Mouse (Mus musculus): Measurements from ENCODE around the gene Dcaf5.
"Not testable (repeated sequence)": the region's sequence is repeated elsewhere in the genome, so short reads cannot be mapped to it uniquely, and the experiment has no call there.

Gene Dcaf5

GRCm38 (mm10) chr12:80436336-80436976, at the start of gene Dcaf5:
Dcaf5 (minus strand) TSS chr12:80436601.
- in situ Hi-C loops (cut with MboI, MseI), result no loop called here

GRCm38 (mm10) chr12:80483397-80483796, 47.0 kb upstream of the Dcaf5 start:
- in situ Hi-C loops (cut with MboI, MseI), result no loop called here

- in situ Hi-C loops (cut with MboI, MseI), result no loop called here
Observed at GRCm38 (mm10) chr12:80479986-80480385, 43.6 kb upstream of the Dcaf5 start.

GRCm38 (mm10) chr12:80473731-80474130, 37.3 kb upstream of the Dcaf5 start:
- in situ Hi-C loops (cut with MboI, MseI), result no loop called here

- in situ Hi-C loops (cut with MboI, MseI), result no loop called here
Observed at GRCm38 (mm10) chr12:80471926-80472325, 35.5 kb upstream of the Dcaf5 start.

- in situ Hi-C loops (cut with MboI, MseI), result no loop called here
Observed at GRCm38 (mm10) chr12:80470206-80470605, 33.8 kb upstream of the Dcaf5 start.

- in situ Hi-C loops (cut with MboI, MseI), result no loop called here
Observed at GRCm38 (mm10) chr12:80463666-80464269, 27.4 kb upstream of the Dcaf5 start.

GRCm38 (mm10) chr12:80462942-80463651, 26.7 kb upstream of the Dcaf5 start, which contains the start of gene Exd2:
Exd2 (plus strand) TSS chr12:80463095.
- in situ Hi-C loops (cut with MboI, MseI), result no loop called here

GRCm38 (mm10) chr12:80462292-80462896, 26.0 kb upstream of the Dcaf5 start:
- in situ Hi-C loops (cut with MboI, MseI), result not testable (repeated sequence)

GRCm38 (mm10) chr12:80458033-80458432, 21.6 kb upstream of the Dcaf5 start:
- in situ Hi-C loops (cut with MboI, MseI), result no loop called here

- in situ Hi-C loops (cut with MboI, MseI), result no loop called here
Observed at GRCm38 (mm10) chr12:80453506-80453905, 17.1 kb upstream of the Dcaf5 start.

- in situ Hi-C loops (cut with MboI, MseI), result no loop called here
Observed at GRCm38 (mm10) chr12:80444525-80445109, 8.2 kb upstream of the Dcaf5 start.

- in situ Hi-C loops (cut with MboI, MseI), result no loop called here
Observed at GRCm38 (mm10) chr12:80440957-80441356, 4.6 kb upstream of the Dcaf5 start.

GRCm38 (mm10) chr12:80437051-80437675, 762 bp upstream of the Dcaf5 start:
- in situ Hi-C loops (cut with MboI, MseI), result no loop called here

GRCm38 (mm10) chr12:80435887-80436286, 514 bp downstream of the Dcaf5 start:
- in situ Hi-C loops (cut with MboI, MseI), result no loop called here

GRCm38 (mm10) chr12:80434961-80435691, 1.3 kb downstream of the Dcaf5 start:
- in situ Hi-C loops (cut with MboI, MseI), result no loop called here

- in situ Hi-C loops (cut with MboI, MseI), result no loop called here
Observed at GRCm38 (mm10) chr12:80434601-80434960, 1.8 kb downstream of the Dcaf5 start.

- in situ Hi-C loops (cut with MboI, MseI), result no loop called here
Observed at GRCm38 (mm10) chr12:80433266-80433665, 3.1 kb downstream of the Dcaf5 start.

GRCm38 (mm10) chr12:80427683-80428082, 8.7 kb downstream of the Dcaf5 start:
- in situ Hi-C loops (cut with MboI, MseI), result no loop called here

- in situ Hi-C loops (cut with MboI, MseI), result no loop called here
Observed at GRCm38 (mm10) chr12:80415100-80415499, 21.3 kb downstream of the Dcaf5 start.

- in situ Hi-C loops (cut with MboI, MseI), result no loop called here
Observed at GRCm38 (mm10) chr12:80410855-80411254, 25.5 kb downstream of the Dcaf5 start.
